Mouse (Mus musculus): ENCODE measurements at regions not wholly inside any gene's neighbourhood (a gene's known extent, or its start where the extent isn't known, plus 50 kb on each side); places are given as distances from the start of the nearest gene placed in this dataset.

GRCm38 (mm10) chrX:42393836-42394556 is 95.5 kb upstream of the Tex13c2 start:
- no peak for TF ChIP-seq CTCF (IDR thresholded peaks at IDR 0.05; ENCODE audit: low read depth)
- TF ChIP-seq EP300 (IDR thresholded peaks at IDR 0.05; ENCODE audit: low read depth): no peak
